Mouse (Mus musculus): ENCODE measurements around the gene Pdcd10. TPM values are rescaled to one million over a fixed set of nuclear protein-coding genes. Genes with fewer than 3 reads are reported as not detected.

Gene Pdcd10
- total RNA-seq, 2 experiments from 2014 or later, result 56.1 to 114 TPM

GRCm38 (mm10) chr3:75482056-75482455, 74.6 kb downstream of the Pdcd10 start, which contains the start of gene Wdr49:
Wdr49 (minus strand) TSS chr3:75482156.
- no peak for ATAC-seq (replicated peaks; ENCODE audit: low FRiP score, low TSS enrichment, poor library complexity, severe bottlenecking)

DNA sequence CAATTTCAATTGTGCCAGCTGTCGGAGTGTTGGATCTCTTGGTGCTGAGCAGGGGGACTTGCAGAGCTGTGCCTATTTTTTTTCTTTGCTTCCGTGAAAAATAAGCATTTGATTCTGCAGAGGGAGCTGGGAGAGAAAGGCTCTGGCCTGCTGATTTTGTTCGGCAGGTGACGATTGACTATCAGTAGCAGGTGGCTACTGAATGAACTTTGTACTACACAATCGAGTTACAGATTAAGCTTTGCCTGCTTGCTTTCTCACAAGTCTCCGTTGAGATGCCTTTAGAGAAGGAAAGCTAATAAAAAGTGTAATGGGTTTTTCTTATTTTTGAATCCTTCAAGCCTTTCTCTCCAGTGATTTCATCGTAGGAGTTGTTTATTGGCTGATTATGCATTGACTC, 81.5 kb downstream of the Pdcd10 start:
- no peak for ATAC-seq (replicated peaks; ENCODE audit: low FRiP score, low TSS enrichment, poor library complexity, severe bottlenecking)

- ATAC-seq (replicated peaks; ENCODE audit: low FRiP score, low TSS enrichment, poor library complexity, severe bottlenecking), result no peak
Measured at GRCm38 (mm10) chr3:75474657-75475056, 82.0 kb downstream of the Pdcd10 start.

GRCm38 (mm10) chr3:75468154-75468553, 88.5 kb downstream of the Pdcd10 start:
- no peak for ATAC-seq (replicated peaks; ENCODE audit: low FRiP score, low TSS enrichment, poor library complexity, severe bottlenecking)

Other genes with a start within 250 kb of the Pdcd10 start
- gene Wdr49, start 74.7 kb downstream of the Pdcd10 start, total RNA-seq (2014; fragmentation: Nextera tagmentation), result not detected in 2 replicates
- gene Wdr49, start 74.7 kb downstream of the Pdcd10 start, total RNA-seq (2017), result not detected in 2 replicates
- 0.63 and 4.1 TPM in 2 replicates for gene Serpini1, start 691 bp upstream of the Pdcd10 start, total RNA-seq (2014; fragmentation: Nextera tagmentation)
- gene Serpini1, start 691 bp upstream of the Pdcd10 start, total RNA-seq (2017), result 0.14 and 3.3 TPM in 2 replicates
- gene Gm29133, start 191.3 kb upstream of the Pdcd10 start, total RNA-seq (2014; fragmentation: Nextera tagmentation), result not detected in 2 replicates
- gene Gm29133, start 191.3 kb upstream of the Pdcd10 start, total RNA-seq (2017), result not detected in 2 replicates